Mouse (Mus musculus) hematopoietic stem cell, adult 5-6 weeks (primary cell): Measurements from ENCODE around the gene Srgap2. TPM values are rescaled to one million over a fixed set of nuclear protein-coding genes. Genes with fewer than 3 reads are reported as not detected.
"Not testable (repeated sequence)": the region's sequence is repeated elsewhere in the genome, so short reads cannot be mapped to it uniquely, and the experiment has no call there.

Experiments
- ATAC-seq, 2 experiments: fragments of 125-278 bp in 1 of 2; replicated peaks in 1 of 2; 2 replicates each; pipeline ENCODE4 v1.8.0; 2016 to 2017; ENCODE audit warnings: inconsistent platforms in 2 of 2, mild to moderate bottlenecking in 2 of 2, moderate number of reproducible peaks in 2 of 2, low read depth in 1 of 2, moderate TSS enrichment in 1 of 2; ENCODE audit not compliant: low FRiP score in 2 of 2, poor library complexity in 2 of 2, severe bottlenecking in 2 of 2, insufficient read depth in 1 of 2, low TSS enrichment in 1 of 2
- total RNA-seq: library from RNA; stranded (forward); fragments of 172-1452, 232-1000 nt; gene quantifications from 2 replicates; pipeline ENCODE4 v1.2.3, GENCODE M21; 2017

Srgap2 gene
- total RNA-seq, 1 experiment from 2014 or later, result 15.6 TPM

- ATAC-seq, result no peak
Measured at GRCm38 (mm10) chr1:131335604-131336003, 191.5 kb downstream of the Srgap2 start.

- ATAC-seq, result no peak
Measured at GRCm38 (mm10) chr1:131331180-131331579, 196.0 kb downstream of the Srgap2 start.

DNA sequence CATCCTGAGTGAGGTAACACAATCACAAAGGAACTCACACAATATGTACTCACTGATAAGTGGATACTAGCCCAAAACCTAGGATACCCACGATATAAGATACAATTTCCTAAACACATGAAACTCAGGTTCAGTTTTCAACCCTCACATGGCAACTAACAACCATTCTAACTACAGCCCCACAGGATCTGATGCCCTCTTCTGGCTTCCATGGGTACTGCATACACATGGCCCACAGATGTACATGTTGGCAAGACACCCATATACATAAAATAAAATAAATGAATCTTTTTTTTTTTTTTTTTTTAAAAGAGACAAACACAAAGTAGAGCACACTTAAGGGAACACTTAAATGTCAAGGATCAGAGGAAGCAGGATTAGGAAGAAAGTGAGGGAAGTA is 198.1 kb downstream of the Srgap2 start:
- ATAC-seq, result not testable (repeated sequence)

DNA sequence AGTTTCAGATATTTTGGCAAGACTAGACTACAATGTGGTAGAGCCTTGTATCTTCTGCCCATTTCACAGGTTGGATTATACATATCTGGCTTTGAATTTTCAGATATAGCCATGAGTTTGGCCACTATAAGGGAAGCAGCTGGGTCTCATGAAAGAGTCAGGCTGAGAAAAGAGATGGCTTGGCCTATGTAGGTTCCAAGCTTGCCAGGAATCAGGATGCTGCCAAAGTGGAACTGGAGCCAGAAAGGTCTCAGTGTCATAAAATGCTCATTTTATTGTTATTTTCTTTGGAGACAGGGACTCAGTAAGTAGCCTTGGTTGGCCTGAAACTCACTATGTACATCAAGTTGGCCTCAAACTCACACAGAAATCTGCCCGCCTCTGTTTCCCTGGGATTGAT is 200.0 kb downstream of the Srgap2 start:
- ATAC-seq, result no peak

DNA sequence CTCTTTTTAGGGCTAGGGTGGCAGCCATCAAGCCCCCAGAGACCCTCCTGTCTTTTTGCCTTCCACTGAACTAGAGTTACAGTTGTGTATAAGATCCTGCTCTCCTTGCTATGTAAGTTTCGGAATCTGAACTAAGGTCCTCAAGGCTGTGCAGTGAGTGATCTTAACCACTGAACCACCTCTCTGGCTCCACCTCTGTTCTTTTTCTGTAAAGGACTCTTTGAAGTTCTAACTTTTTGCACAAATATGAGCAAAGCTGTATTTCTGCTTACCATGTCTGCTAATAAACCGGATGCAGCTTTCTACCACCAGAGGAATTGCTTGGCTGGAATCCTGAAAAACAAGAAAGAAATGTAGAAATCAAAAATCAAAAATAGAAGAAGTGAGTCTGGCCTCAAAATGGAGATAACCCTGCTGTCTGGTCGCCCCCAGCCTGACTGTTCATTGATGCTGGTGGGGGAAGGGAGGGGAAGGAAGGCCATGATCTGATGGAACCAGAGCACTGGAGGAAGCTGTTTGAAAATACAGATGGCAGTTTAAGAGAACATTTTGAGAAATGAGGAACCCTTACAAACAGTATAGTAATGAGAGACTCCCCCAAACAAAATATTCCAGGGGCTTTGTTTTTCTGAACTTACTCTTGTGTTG is 202.2 kb downstream of the Srgap2 start:
- peak in 1 of 2 experiments; percentile 27; a peak in 1 of 4 replicates for ATAC-seq

GRCm38 (mm10) chr1:131319598-131320330 is 207.4 kb downstream of the Srgap2 start:
- ATAC-seq, result no peak

DNA sequence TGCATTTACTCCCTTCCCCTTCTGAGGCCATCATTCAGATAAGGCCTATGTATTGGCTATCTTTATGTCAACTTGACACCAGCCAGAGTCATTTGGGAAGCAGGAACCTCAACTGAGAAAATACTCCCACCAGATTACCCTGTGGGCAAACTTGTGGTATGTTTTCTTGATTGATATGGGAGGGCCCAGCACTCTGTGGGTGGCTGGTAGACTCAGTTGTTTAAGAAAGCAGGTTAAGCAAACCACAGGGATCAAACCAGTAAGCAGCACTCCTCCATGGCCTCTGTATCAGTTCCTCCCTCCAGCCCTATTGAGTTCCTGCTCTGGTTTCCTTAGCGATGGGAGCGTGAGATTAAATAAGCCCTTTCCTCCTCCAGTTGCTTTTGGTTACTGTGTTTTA is 208.8 kb downstream of the Srgap2 start:
- ATAC-seq, result no peak

GRCm38 (mm10) chr1:131317625-131318024 is 209.5 kb downstream of the Srgap2 start:
- no peak for ATAC-seq

GRCm38 (mm10) chr1:131311284-131311683 is 215.9 kb downstream of the Srgap2 start:
- ATAC-seq, result no peak

DNA sequence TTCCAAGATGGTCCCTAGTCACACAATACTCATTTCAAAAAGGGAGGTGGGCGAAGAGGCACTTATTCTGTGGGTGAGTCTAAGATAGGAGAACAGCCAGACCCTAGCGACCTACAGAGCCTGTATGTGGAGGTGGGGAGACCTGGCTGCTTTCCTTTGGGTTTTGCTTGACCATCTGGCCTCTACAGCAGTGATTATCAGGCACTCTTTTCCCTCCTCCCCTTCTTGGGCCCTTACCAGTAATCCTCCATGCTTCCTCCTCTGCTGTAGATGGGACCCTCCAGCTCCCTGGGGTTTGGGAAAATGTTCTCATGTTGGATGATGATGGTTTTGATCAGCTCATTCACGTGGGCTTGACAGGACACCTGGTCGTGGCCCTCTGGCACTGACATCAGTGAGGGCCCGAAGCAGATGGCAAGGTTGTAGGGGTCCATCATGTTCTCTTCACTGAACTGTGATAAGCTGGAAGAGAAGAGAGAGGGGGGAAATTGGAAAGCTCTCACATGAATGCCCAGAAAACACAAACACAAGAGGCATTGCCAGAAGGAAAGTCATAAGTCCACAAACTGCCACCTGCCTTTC is 216.8 kb downstream of the Srgap2 start:
- no peak for ATAC-seq

DNA sequence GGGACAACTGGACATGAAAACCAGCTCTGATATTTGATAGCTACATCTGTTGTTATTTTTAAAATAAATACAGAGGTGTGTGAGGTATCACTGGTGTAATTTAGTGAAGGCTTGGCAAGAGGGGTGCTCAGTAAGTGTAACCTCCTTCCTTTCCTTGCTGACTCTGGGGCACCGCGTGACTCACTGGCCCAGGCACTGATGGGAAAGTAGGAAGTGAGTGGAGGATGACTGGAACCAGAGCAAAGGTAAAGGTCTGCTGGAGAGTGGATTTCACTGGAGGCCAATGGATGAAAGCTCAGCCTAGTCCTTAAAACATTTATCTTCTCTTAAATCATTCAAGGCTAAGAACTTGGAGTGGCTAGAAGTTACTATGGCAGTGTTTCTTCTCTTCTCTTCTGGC is 226.4 kb downstream of the Srgap2 start:
- no peak for ATAC-seq

GRCm38 (mm10) chr1:131299788-131300187 is 227.4 kb downstream of the Srgap2 start:
- no peak for ATAC-seq

GRCm38 (mm10) chr1:131299240-131299639 is 227.9 kb downstream of the Srgap2 start:
- no peak for ATAC-seq

GRCm38 (mm10) chr1:131298171-131298570 is 229.0 kb downstream of the Srgap2 start:
- ATAC-seq, result no peak

DNA sequence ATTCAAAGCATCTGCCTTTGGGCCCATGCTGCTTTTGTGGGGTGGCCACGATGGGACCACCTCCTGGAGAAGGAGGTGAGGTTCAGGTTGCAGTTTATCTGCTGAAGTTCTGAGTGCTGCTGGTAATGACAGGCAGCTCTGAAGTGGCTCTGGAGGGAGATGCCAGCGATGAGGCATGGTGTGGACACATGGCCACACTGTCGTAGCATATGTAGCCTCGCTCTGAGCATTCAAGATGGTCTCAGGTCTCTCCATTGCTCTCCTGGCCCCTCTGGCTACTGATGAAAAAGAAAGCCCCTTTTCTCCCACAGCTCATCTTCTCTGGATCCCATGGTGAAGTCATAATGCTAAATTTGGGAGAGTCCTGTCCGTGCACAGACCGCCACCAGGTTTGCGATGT is 230.4 kb downstream of the Srgap2 start:
- no peak for ATAC-seq

DNA sequence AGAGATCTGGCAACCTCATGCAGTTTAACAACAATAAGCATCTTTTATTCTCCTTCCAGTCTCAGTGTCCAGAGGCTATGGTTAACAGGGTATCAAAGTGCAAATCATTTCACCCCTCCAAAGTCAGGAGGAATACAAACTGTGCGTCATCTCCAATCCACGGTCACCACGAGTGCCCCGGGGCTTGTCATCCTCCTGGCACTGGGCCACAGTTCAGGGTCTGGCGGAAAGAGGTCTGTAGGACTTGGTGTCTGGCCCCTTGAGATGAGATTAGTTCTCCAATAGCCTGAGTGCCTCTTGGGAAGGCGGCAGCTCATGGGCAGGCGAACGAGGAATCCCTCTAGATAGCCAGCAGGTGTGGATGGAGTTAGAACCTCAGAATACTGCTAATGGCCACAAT is 232.0 kb downstream of the Srgap2 start:
- ATAC-seq, result no peak

DNA sequence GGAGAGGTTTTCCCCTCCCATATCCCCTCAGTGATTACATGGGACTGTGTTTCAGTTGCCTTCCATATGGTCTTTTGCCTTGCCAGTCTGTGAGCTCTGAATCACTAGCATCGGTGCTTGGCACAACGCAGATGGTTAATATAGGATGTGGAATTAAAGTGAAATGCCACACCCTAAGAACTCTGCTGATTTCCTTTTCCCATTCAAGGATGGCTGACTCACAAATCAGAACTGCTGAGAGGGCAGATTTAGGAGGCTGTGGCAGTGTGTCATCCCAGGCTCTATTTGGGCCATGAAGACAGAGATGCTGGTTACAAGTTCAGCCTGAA is 233.3 kb downstream of the Srgap2 start:
- ATAC-seq, result no peak

- ATAC-seq, result no peak
Measured at GRCm38 (mm10) chr1:131293221-131293921, 233.8 kb downstream of the Srgap2 start.
